Mouse (Mus musculus): Measurements from ENCODE around the gene Mrc1. TPM values are rescaled to one million over a fixed set of nuclear protein-coding genes. Genes with fewer than 3 reads are reported as not detected.
"Not testable (repeated sequence)": the region's sequence is repeated elsewhere in the genome, so short reads cannot be mapped to it uniquely, and the experiment has no call there.

Mrc1 gene
- 10 to 100 TPM; 28.7 to 33.3 TPM for total RNA-seq (2021)
- long read RNA-seq, experiment 1, full-length matches to known transcripts: 1 of 1 reads
- long read RNA-seq, experiment 1, partial matches to known transcripts: 0 of 1 reads
- long read RNA-seq, experiment 1, other reads (novel, unspliced or antisense): 0 of 1 reads
- long read RNA-seq, experiment 2, full-length matches to known transcripts: 6 of 12 reads
- long read RNA-seq, experiment 2, partial matches to known transcripts: 5 of 12 reads
- long read RNA-seq, experiment 2, other reads (novel, unspliced or antisense): 1 of 12 reads

DNA sequence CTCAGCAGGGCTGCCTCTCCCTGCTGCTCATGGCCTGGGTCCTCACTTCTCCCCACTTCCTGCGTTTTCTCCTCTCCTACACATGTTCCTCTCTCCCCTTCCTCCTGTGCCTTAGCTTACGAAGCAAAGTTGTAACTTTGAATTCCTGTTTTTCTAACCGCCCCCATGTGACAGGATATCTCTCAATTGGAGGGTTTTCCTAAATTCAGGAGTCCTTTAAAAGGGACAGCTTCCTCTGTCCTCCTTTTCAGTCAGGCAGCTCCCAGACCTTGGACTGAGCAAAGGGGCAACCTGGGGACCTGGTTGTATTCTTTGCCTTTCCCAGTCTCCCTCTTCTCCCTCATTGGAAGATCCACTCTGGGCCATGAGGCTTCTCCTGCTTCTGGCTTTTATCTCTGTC lies at the start of gene Mrc1:
Gene Mrc1 (plus strand): TSS at position 244 of the 400 bp plus-strand sequence.
- DNase-seq (ENCODE audit: low spot score in 2 of 2): no peak

DNA sequence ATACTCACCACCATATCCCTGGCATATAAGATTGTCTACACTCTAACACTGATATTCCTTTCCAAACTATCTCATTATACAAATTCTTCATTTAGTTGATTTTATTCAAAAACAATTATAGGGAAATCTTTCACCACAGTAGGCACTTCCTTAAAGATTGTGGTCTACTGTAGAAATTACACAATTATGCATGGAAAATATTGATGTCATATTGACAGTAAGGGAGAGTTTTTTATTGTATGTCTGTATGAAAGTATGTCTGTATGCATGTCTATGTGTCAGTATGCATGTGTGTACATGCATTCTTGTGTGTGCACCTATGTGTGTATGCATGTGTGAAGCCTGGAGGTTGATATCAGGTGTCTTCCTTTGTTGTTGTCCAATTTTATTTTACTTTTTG lies 44.8 kb upstream of the Mrc1 start:
- DNase-seq (ENCODE audit: low spot score in 2 of 2): no peak

DNA sequence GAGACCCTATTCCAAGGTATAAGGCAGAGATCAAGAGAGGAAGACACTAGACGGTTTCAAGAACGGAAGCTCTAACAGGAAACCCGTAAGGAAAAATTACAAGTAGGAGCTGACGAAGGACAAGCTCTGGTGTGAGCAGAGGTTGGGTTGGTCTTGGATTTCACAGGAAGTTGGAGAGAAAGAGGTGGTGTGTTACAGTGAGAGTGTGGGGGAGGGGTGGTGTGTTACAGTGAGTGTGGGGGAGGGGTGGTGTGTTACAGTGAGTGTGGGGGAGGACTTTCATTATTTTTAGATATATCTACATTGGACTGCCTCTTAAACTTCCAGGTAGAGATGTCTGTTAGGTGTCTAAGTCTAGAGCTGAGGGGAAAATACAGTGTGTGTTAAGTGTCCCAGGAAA lies 38.5 kb upstream of the Mrc1 start:
- DNase-seq (ENCODE audit: low spot score in 2 of 2): no peak

DNA sequence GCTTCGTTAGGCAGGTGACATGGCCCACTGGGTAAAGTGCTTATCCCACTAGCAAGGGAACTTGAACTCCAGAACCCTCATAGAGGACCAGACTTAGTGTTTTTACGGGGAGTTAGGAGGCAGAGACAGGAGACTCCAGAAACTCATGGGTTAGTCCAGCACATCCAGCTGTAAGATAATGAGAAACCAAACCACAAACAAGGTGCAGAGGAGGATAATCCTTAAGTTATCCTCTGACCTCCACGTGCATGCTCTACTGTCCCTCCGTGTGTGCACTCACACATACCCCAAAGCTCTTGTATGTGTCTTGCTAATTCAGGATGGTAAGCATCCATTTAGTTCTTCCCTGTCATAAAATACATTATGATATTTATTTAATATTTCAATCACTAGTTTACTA lies 37.6 kb upstream of the Mrc1 start:
- DNase-seq (ENCODE audit: low spot score in 2 of 2): no peak

DNA sequence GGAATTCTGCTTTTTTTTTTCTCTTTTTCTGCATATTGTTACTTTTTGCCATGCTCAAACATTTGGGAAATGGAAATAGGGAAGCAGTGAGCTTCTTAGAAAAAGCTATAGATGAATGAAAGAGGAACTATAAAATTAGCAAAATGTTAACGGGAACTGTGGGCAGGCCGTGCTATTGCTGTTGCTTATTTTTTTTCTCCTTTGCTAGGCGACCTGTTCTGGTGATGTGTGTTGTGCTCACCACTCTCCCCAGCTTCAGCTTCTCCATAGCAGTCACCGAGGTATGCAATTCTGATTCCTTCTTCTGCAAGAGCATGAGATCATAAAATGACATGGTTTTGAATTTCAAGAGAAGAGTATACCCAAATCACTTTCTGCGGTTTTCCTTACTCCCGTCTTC lies 37.1 kb upstream of the Mrc1 start:
- DNase-seq (ENCODE audit: low spot score in 2 of 2): no peak

DNA sequence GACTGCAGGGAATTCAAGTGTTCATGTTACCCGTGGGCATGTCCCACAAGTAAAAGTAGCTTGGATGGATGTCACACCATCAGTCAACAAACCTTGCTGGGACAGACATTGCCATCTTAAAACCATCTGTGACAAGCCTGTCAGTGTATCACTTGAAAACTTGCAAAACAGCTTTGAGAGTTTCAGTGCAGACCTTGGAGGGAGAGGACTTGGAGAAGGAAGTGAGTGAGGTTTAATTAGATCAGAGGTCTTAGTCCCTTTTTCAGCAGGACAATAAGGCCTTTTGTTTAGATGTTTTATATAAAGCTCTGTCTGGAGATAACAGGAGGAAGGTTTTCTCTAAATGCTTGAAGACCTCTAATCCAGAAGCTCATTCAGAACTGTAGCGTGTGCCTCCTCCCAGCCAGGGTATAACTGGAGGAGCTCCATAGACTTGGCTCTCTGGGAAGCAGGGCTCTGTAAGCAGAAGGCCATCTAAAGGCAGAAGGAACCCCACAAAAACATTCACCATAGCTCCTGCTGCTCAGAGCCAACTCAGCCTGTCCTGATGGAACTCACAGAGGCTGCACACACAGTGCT lies 30.8 kb upstream of the Mrc1 start:
- not testable (repeated sequence) for DNase-seq (ENCODE audit: low spot score in 2 of 2)

DNA sequence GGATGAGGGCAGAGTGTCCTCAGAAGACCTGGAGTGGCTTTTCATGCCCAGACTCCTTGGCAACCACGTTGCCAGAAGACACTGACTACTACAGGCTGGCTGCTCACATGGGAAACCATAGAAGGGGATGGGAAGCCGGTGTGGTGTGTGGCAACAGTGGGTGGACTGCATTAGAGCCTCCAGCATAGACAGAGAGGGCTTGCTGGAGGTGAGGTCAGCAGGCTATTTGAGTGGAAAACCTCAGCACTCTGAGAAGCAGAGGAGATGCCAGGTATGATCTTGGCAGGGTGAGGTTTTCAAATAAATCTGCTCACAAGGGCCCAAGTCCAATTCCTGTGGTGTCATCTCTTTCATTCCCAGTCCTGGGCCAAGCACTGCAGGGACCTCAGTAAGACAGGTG lies 29.6 kb upstream of the Mrc1 start:
- DNase-seq (ENCODE audit: low spot score in 2 of 2): no peak

DNA sequence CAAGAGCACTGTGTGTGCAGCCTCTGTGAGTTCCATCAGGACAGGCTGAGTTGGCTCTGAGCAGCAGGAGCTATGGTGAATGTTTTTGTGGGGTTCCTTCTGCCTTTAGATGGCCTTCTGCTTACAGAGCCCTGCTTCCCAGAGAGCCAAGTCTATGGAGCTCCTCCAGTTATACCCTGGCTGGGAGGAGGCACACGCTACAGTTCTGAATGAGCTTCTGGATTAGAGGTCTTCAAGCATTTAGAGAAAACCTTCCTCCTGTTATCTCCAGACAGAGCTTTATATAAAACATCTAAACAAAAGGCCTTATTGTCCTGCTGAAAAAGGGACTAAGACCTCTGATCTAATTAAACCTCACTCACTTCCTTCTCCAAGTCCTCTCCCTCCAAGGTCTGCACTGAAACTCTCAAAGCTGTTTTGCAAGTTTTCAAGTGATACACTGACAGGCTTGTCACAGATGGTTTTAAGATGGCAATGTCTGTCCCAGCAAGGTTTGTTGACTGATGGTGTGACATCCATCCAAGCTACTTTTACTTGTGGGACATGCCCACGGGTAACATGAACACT lies 28.2 kb upstream of the Mrc1 start:
- not testable (repeated sequence) for DNase-seq (ENCODE audit: low spot score in 2 of 2)

DNA sequence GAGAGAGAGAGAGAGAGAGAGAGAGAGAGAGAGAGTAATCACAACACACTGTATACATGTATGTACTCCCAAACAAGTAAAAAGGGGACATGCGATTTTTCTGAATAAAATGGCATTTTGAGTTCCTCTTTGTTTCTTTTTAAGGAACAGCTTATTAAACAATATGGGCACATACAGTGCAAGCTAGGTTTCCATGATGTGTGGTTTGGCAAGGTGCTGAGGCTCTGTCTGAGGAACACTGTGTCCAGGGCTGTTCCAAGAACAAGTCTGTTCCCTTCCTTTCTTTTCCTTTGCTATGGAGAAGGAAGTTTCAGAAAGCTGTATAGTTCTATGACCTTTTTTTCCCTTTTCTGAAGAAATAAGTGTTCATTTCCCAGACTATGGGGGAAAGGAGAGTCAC lies 24.9 kb upstream of the Mrc1 start:
- no peak for DNase-seq (ENCODE audit: low spot score in 2 of 2)

DNA sequence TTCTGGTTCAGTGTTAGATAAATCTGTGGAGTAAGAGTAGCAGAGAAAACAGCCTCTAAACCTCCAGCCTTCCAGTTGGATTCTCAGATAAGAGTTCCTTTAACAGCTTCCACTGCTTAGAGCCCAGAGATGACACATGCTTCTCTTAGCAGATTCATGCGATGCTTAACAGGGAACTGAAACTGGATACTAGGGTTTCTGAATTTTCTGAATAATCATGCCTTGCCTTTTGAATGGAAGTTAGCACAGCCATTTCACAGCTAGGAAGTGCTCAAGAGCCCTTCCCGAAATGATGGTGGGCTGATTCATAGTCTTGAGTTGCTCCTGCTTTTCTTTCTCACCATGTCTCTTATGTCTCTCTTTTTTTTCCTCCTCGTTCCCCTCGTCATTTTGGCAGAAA lies 22.4 kb upstream of the Mrc1 start:
- no peak for DNase-seq (ENCODE audit: low spot score in 2 of 2)

DNA sequence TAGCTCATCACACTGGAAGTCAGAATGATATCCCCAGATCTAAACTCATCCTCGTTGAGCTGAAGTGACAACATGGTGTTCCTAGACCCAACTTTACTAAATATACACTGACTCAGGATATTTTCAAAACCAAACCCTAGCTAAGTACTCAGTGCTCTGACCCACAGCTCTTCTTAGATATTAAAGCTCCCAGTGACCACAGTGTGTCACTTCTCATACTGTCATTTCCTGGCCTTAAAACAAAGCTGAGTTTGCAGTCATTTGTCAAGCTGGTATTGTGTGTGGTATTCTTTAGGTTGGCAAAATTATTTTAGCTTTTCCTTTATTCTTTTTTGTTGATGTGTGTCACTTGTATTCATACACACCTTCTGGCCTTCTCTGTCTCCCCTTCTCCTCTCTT lies 18.5 kb upstream of the Mrc1 start:
- no peak for DNase-seq (ENCODE audit: low spot score in 2 of 2)

DNA sequence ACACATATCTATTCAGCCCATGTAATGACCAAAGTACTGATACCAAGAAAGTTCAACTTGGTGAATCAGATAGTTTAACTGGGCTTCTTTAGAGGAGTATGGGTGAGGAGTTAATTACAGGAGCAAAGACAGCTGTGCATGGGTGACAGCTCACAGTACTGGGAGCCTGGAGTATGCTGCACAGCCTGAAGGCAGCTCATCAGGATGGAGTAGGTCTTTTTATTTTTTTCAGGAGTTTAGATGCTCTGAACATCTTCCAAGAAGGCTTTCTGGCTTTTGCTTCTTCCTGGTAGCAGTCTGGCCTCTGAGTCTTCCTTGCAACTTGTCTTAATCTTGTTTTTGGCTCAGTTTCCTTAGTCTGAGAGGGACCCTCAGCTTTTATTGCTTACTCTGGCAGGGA lies 17.6 kb upstream of the Mrc1 start:
- no peak for DNase-seq (ENCODE audit: low spot score in 2 of 2)

DNA sequence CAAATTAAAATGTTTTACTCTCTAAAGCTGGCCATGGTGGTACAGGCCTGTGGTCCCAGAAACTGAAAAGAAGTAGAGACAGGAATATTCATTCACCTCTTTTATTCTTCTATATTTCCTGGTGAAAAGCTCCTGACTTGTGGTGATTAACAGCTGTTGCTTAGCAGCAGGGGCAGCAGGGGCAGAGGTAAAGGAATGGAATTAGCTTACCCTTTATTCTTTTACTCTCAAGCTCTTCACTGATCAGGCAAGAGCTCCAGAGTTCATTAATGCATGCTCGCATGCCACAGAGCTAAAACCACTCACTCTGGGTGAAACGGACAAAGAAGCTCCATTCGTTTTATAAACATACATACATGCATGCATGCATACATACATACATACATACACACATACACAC lies 14.4 kb upstream of the Mrc1 start:
- no peak for DNase-seq (ENCODE audit: low spot score in 2 of 2)

DNA sequence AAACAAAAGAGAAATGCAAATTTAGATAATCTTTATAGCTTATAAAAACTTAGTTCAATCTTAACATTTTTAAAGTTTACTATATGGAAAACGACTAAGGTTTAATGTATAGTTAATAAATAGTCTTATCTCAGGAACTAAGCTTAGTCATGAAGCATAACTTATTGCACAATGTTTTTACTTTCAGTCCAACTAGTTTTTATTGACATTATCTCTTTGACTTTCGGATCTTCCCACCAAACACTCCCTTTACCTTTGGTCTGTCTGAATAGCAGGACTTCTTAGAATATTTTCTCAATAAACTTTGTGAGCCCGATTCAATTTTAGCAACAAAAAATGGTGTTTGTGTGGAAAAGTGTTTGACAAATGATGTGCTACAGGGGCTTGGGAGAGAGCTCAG lies 12.5 kb upstream of the Mrc1 start:
- no peak for DNase-seq (ENCODE audit: low spot score in 2 of 2)

DNA sequence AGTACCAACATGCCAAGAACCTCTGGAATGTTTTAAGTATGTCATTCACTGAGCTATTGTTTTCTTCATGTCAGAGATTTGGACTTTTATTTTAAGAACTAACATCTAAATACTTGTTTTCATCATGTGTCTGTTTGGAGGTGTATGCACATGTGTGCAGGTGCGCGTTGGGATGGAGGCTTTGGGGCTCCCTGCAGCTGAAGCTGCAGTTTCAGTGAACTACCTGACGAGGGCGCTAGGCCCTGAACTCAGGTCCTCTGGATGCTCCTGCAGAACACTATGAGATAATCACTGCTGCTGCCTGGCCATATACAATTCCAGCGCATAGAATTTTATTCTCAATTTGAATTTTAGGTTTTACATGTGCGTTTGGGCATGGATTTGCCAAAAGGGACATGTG lies 11.1 kb upstream of the Mrc1 start:
- DNase-seq (ENCODE audit: low spot score in 2 of 2): no peak

DNA sequence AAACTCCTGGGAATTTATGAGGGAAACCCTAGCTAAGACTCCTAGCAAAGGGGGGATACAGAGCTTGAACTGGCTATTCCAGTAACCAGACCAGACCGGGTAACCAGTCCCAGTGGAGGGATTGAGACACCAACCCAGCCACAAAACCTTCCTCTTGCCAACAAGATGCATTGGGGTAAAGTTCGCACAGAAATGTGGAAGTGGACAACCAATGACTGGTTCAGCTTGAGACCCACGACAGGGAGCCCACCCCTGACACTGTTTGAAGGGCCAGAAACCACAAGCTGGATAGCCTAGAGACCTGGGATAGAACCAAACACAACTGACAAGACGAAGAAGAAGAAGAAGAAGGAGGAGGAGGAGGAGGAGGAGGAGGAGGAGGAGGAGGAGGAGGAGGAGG lies 4.8 kb upstream of the Mrc1 start:
- no peak for DNase-seq (ENCODE audit: low spot score in 2 of 2)

DNA sequence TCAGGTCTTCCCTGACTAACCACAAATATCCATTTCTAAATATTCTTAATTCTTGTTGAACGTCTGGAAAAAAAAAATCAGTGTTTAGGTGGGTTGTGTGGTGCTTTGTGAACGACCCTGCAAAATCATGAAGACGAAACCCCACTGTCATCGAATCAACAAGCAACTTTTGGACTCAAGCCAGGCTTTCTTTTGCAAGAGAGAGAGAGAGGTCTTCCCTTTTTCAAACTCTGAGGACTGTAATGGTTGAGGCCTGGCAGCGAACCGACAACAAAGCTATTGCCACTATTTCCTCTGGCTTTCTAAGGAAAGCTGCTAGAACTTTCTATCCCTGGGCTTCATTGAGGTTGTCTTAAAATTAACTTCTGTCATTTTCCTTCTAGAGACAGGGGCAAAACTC lies 697 bp upstream of the Mrc1 start:
- DNase-seq (ENCODE audit: low spot score in 2 of 2): no peak

DNA sequence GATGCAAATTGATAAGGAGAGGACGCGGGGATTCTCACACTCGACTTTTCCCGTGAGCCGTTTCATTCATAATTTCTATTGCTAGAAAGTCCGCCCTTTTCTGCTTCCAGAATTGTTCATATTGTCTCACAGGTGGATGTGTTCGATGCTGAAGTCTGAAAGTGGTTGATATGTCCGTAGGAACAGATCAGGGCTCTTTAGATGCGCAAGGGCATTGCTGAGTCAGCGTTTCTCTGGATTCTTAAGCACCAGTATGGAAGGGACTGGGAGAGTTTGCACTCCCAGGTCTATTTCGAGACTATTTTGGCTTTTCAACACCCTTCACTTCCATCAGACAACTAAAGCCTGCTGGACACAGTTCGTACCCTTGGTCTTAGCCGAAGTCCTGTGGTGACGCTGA lies 787 bp downstream of the Mrc1 start:
- no peak for DNase-seq (ENCODE audit: low spot score in 2 of 2)

DNA sequence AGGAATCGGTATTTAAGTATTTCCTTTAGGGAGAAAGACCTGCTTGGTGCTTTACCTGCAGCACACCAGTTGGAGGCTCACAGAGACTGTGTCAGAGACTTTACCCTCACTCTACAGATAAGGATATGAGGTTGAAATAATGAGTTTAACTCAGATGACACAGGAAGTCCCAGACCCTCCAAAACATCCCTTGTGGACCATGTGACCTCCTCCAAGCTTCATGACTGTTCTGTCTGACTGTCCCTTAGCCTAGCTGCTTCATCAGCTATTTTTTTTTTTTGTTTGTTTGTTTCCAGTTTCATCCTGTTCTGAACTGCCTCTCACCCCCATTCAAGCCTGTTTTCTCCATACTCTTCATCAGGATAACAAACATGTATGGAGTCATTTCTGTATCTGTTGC lies 3.7 kb downstream of the Mrc1 start:
- no peak for DNase-seq (ENCODE audit: low spot score in 2 of 2)

DNA sequence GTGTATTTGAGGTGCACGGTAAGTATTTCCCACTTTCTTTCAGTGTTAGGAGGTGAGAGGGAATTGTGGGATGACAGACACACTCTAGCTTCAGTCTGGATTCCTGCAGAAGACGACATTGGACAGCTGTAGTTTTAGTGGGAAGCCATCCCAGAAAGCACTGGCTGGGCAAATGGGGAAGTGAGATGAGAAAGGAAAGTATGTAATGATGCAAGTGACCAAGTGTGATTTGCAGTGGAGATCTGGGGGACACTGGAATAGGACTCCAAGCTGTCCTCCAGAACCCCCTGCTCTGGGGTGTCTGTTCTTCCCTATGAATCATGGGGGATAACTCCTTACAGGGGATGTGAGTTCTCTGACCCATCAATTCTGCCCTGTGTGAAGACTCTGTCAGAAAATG lies 4.8 kb downstream of the Mrc1 start:
- no peak for DNase-seq (ENCODE audit: low spot score in 2 of 2)

DNA sequence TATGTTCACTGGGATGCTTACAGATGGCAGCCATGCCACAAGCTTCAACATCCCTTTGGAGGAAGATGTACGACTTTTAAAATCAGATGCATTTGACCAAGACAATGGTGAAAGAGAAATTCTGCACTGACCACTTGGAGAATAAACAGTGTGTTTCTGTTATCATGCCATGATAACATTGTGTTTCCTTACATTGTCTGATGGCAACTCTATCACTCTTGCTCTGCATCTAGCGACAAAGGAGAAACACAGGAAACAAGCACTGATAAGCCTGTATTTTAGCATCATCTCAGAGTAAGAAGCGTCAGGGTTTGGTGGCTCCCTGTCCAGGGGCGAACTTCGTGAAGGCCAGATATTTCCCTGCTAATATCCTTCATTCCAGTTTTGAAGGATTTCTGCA lies 6.1 kb downstream of the Mrc1 start:
- no peak for DNase-seq (ENCODE audit: low spot score in 2 of 2)

DNA sequence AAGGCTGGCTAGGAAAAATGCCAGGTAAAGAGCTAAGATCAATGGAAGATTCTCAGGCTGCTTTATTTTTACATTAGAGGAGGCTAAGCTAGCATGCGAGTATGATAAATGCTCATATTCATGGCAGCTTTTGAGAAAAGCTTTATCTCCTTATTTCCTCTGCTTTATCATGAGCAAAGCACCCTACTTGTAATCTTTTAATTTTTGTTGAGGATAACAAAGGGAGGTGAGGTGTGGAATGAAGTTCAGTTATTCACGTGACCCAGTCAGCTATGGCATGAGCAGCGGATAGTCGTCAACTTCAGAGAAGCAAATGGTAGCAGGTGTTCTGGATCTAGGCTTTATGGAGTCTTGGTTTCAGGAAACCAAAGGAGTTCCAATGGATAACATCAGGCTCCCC lies 7.7 kb downstream of the Mrc1 start:
- no peak for DNase-seq (ENCODE audit: low spot score in 2 of 2)

DNA sequence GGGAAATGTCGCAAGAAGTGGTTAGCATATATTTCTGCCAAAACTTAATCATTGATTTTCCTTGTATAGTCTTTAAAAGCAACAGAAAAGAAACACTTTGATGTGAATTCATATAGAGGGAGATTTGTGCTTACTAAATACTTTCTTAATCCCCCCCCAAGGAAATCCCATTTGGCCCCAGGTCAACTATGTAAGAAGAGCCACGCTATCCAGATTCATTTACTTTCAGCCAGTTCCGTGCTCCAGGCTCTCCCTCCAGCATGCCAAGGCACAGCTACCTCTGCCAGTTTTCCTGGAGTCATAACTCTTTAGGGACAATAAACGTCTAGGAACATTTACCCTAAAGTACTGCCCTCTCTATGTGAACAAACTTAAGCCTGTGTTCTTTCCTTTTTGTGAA lies 8.5 kb downstream of the Mrc1 start:
- no peak for DNase-seq (ENCODE audit: low spot score in 2 of 2)
